Mouse (Mus musculus) cerebellum, postnatal 25 days (tissue): ENCODE results near the gene Nprl3.
"Not testable (repeated sequence)": the region's sequence is repeated elsewhere in the genome, so short reads cannot be mapped to it uniquely, and the experiment has no call there.

Experiments used
- DNase-seq, 2 experiments: peaks; one replicate each; pipeline ENCODE4 v3.0.0; 2021; ENCODE audit warnings: mixed read lengths in 2 of 2

Gene Nprl3

DNA sequence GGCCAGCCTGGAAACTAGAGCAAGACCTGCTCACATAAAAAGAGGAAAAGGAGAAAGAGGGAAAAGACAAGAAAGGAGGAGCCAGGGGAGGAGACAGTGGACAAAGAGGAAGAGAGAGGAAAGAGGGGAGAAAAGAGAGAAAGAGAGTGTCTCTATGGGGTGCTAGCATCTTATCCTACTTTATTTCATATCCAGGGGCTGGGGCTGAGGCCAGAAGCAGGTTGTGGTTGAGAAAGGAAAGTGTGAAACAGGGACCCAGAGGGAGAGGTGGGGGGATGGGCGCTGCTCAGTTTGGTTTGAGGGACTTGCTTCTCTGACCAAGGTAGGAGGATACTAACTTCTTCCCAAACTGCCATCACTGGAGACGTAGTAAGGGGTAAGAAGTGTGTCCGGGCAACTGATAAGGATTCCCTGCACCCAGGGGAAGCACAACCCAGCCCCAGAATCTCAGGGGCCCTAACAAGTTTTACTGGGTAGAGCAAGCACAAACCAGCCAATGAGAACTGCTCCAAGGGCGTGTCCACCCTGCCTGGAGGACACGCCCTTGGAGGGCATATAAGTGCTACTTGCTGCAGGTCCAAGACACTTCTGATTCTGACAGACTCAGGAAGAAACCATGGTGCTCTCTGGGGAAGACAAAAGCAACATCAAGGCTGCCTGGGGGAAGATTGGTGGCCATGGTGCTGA, 15.7 kb upstream of the Nprl3 start, which contains the start of gene Hba-a1:
TSS of gene Hba-a1 (plus strand) at position 421 of the 687 bp plus-strand sequence.
- DNase-seq, result not testable (repeated sequence)

DNA sequence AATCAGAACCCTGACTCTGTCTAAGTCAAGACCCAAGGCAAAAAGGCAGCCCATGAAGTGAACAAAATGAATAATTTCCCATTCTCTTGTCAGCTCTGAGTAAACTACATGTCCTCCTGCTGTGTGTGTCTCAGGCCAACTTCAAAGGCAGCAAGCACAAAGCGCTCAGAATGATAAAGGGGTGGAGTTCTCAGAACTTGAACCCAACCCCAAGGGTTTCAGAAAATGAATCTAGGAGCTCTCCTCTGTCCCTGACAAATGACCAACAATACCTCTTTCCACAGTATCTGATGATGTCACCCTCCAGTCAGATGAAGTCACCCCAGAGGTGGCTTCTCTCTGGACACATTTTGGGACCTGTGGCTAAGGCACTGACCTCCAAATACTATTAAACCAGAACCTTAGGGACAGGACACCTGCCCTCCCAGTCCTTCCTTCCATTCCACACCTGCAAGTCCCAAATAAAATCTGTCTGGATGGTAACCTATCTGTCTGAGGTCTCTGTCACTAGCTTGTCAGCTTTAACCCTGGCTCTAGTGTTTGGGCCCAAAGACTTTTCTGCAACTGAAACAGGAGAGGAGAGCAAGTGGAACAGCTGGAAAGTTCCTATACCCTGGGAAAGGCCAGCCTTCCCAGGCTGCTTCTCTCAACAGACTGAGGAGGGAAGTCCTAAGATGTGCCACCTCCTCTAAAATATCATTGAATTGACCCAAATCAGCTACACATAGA, 14.1 kb upstream of the Nprl3 start:
- no peak for DNase-seq

DNA sequence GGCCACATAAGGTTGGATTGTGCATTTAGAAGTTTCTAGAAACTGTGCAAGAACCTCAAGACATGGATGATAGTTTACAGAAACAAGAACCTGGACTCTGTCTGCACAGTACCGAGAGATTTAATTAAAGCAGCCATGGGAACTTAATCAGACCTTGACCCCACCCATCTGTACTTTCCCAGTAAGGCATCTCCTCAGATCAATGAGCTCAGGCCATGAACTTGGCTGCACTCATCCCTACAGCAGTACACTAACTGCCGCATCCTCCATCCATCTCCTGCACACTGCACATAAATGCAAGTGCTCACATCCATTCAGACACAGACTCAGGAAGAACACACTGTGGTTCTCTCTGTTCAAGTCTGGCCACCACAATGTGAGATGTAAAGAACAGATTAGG, 13.1 kb upstream of the Nprl3 start:
- no peak for DNase-seq

DNA sequence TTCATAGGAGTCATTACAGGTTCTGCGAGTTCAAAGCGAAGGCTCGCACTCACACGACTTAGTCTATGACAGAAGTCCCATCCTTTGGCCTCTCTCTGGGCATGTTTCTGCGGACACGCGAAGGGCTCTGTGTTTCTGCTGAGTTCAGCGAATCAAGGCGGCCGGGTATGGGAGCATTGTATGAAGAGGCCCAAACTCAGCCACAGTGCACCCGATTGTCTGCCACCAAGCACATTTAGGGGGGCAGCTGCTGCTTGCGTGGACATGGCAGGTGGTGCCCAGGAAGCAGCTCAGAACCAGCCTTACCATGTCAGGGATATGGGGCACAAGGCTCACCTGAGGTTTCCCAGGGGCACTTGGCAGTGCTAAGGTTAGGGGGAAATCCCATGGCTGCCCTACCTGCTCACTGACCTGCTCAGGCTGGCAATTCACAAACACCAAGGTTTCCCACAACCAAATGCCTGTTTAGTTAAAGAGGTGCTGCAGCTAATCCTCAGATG, 11.0 kb upstream of the Nprl3 start:
- no peak for DNase-seq

DNA sequence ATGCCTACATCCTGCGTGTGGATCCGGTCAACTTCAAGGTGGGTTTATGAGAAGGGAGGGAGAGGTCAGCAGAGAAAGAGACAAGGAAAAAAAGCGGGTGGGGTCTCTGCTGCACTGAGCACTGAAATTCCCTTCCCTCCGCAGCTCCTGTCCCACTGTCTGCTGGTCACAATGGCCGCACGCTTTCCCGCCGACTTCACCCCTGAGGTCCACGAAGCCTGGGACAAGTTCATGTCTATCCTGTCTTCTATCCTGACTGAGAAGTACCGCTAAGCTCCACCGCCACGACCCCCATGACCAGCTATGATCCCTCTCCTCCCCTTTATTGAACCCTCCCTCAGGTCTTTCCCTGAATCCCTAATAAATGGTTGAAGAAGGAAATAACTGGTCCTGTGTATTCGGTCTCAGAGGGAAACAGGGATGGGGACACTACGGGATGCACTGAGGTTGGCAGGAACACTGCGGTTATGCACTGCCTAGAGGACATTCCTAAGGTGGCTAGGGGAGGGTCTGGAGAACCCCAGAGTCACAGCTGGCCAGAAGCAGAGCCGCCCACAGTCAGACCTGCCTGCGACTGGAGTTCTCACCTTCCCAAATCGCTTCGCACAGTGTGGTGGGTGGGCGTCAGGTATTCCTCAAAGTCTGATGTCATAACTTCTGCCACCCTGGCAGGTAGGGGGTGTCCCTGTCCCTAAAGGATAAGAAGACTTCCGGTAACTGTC, 10.4 kb upstream of the Nprl3 start:
- DNase-seq, result no peak

DNA sequence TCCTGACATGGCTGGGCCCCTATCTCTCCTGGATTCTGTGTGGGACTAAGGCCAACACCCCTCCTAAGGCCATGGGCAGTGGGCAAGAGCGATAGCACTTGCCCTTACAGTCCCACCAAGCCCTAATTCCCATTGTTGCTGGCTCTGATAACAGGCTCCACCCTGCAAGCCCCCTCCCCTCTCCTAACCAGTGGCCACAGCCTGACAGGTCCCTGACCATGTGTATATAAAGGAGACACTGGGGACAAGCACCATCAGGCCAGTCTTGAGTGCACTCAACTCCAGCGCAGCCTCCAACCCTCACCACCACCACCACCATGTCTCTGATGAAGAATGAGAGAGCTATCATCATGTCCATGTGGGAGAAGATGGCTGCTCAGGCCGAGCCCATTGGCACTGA, 8.8 kb upstream of the Nprl3 start, which contains the start of gene Hba-x:
TSS of gene Hba-x (plus strand) at position 54 of the 400 bp plus-strand sequence.
- DNase-seq, result no peak

DNA sequence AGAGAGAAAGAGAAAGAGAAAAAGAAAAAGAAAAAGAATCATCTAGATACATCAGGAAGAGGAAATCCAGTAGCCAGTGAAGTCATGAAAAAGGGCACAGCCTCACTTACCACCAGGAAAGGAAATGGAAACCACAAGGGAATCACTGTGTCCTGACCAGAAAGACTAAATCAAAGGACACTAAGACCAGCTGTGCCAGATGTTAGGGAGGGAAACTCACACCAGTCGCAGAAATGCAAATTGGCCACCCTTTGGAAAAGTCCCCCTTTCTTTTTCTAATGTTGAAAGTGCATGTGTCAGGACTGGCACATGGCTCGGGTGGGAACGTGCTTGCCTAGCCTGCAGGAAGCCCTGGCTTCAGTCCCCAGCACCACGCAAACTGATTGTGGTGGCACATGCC, 3.7 kb upstream of the Nprl3 start:
- no peak for DNase-seq

DNA sequence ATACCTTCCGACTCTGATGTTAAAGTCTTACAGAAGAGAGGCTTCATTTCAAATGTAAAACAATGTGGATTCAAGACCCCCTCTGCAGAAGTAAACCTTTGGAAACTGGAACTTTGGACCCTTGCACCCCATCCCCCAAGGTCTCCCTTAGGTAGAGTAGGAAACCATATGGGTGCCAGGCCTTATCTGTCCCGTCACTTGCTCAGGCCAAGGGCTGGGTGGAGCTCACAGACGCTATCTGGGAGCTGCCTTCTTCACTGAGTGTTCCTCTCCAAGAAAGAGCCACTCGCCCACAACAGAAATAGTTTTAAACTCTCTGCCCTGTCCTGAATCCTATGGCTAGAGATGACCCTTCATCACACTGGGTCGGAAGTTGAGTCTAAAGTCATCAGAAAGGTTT, 1.4 kb upstream of the Nprl3 start:
- no peak for DNase-seq

DNA sequence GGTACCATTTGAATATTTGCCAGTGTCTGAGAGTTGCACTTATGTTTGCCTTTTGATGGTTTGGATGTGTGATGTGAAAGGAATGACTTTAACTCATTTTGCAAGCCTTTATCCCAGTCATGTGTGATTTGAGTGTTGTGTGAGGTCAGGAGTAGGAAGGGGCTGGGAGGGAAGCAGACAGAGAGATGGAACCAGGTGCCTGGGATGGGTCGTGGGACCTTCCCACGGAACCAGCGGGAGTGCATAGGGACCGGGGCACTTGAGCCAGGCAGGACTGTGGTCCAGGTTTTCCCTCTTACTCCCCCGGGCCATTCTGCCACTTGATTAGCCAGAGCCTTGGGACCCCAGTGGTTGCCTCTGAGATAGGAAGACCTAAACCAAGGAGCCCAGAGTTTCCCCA, 457 bp upstream of the Nprl3 start:
- DNase-seq, result peak in 1 of 2 experiments; percentile 22

DNA sequence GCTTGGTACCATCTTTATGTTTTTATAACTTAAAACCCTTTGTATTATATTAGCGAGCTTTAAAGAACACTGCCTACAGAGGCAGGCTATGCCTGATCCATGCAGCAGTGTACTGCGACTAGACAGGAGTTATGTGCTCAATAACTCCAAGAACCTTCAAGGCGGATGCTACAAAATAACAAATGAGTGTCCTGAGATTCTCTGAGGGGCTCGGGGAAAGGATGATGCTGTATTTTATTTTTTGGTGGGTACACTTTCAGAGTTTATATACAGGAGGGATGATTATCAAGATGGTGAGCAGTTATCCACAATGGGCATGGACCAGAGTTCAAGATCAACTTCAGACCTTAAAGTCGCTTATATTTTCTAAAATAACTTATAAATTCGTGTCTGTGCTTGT, 731 bp downstream of the Nprl3 start:
- DNase-seq, result no peak

DNA sequence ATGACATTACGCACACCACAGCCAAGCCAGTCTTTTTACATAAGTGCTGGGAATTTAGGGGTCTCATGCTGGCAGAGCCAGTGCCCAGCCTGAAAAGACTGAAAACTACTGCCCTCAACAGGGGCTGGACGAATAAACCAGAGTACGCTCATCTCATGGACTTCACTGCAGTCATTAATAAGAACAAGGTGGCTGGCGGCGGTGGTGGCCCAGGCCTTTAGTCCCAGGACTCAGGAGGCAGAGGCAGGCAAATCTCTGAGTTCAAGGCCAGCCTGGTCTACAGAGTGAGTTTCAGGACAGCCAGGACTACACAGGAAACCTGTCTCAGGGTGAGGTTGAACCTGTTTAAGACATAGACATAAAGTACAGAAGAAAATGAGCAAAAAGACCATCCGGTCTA, 1.3 kb downstream of the Nprl3 start:
- DNase-seq, result no peak

DNA sequence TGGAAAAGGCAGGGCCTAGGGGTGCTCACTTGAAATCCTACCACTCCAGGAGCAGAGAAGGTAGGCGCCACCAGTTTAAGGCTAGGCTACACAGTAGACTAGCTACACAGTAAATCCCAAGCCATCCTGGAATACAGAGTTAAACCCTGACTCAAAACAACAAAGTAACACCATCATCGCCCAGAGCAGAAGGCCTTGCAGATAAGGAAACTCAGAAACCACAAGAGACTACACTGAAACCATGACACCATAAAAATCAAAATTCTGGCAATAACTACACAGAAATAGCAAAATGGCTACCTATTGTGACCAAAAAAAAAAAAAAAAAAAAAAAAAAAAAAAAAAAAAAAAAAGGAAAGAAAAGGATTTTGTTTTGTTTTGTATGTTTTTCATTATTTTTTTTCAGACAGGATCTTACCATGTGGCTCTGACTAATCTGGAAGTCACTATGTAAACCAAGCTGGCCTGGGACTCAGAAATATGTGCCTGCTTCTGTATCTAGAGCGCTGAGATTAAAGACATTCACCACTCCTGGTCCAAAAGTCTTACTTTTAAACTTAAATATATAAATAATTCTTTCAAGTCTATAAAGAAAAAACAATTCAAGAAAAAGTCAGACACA, 2.3 kb downstream of the Nprl3 start:
- DNase-seq, result no peak

DNA sequence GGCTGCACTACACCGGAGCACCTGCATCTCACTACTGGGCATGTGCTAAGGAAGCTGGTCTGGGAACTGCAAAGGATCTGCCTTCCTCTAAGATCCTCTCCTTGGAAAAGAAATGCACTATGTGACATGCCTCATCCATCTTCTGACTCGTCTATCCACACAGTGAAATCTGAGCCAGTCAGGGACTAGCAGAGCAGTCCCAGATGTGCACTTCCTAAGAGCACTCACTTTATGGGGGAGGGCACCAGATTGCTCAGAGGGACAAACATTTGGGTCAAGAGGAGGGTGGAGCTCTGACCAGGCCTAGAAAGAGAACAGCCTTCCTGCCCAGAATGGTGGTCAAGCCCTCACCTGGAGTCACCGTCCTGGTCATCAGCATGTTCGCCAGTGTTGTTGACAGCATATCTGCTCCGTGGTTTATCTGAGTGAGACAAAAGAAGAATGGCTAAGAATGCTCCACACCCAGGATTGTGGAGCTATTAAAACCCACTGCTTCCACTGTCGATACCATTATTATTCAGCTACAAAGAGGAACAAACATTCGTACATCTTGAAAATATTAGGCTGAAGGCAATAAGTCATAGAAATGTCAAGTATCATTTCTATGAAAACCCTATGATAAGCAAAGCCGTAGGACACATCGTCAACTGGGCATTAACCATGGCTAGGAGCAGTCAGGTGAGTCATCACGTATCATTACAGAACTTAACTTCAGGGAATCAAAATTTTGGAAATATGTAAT, 4.7 kb downstream of the Nprl3 start:
- no peak for DNase-seq

DNA sequence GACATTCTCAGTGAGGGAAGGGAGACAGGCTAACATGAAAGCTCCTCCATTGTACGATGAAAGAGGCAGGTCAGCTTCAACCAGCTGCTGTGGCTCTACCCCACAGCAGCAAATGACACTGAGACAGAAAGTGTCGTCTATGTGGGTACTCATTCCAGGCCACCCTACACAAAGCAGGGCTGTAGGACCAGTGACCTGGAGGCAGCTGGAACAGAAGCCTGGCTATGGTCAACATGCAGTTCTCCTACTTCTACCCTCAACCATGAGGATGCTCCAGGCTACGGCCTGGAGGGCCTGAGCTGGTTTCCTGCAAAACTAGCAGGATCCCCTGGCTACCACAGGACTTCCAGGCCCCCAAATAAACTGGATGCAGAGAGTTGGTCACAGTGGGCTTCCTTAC, 10.9 kb downstream of the Nprl3 start:
- no peak for DNase-seq

DNA sequence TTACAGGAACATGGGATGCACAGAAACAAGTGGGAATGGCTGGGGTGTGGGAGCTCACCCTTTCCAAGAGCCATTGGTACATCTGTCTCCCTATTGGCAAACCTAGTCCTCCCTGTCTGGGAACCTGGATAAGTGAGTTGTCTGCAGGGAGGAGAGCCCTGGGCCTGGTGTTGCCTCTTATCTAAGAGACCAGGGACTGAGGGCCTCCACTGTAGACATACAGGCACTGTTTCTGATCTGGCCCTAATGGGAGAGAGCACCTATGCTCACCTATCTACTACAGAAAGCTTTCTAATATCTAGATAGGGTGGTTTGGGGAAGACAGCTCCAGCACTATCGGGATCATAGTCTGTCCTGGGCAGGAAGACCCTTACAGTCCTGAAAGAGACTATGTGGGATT, 11.4 kb downstream of the Nprl3 start:
- no peak for DNase-seq

DNA sequence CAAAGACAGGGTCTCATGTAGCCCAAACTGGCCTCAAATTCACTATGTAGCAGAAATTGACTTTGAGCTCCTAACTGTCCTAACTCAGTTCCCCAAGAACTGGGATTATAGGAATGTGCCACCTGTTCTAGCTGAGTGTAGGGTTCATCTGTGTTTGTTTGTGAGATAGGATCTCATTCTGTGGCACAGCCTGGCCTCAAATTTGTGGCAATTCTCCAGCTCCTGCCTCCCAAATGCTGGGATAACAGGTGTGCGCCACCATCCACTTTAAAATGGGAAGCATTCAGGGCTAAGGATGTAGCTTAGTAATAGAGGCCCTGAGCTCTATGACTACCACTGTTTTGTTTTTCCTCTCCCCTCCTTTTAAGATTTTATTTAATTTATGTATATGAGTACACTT, 14.4 kb downstream of the Nprl3 start:
- peak; percentile 14 to 49 for DNase-seq

DNA sequence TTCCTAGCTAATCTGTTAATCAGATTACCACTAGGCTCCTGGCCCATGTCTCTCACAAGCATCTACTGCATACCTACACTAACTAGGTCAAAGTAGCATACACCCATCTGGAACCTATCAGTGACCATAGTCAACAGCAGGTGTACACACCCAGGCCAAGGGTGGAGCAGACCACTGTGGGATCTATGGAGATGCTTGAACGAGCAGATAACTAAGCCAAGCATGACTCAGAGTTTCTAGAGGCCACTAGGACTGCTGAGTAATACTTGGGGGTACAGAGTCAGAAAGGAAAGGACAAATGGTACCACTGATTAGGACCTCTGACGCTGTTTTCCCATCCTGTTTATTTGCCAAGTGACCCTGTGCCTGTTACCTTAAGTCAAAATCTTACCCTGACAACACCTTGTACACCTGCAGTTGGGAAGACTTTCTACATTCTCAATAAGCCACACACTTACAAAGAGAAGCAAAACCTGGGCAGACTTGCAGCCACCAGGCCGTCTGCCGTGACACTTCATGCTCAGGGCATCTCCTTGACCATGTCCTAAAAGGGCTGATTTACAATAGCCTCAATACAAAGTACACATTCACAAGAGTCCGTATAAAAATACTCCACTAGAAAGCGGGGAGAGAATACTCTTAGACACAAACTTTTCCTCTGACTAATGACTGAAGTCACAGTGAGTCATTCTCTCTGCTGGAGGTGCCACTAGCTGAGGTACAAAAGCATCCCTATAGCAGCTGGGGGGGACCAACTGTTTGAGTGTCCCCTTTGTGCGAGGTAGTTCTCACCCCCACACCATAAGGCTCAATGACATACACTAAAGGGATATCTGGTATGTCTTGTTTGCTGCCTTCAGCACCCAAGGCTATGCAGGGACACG, 16.4 kb downstream of the Nprl3 start:
- DNase-seq, result no peak

DNA sequence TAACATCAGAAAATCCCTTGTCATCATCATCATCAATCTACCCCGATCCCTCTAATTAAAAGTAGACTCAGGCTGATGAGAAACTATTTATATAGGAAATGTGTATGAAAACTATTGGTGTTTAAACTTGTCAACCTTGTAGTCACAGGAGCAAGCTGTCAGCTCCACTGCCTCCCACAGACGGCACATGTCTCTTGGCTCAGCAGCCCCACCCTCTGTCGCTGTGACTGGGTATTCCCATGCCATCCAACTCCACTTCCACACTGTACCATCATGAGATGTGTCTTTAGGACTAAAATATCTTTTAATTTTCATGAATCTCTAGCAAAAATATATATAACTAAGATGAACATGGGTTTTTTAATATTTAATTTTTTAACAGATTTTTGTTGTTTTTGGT, 19.2 kb downstream of the Nprl3 start:
- no peak for DNase-seq

DNA sequence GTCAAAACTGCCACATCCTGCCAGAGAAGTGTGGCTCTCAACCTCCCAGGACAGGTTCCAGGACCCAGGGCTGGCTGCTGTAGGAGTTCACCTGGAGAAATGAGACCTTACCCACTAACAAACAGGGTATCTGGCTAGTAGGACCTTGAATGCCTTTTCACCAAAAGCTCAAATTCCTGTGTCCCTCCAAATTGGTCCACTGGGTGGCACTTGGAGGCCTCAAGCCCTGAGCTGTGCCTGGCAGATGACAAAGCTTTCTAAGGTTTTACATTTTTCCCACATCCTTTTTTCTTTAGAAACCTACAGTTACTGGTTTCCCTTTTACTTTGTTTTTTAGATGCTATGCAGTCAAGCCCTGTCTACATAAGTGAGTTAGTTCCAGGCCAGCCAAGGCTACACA, 20.4 kb downstream of the Nprl3 start:
- DNase-seq, result peak in 1 of 2 experiments; percentile 16

DNA sequence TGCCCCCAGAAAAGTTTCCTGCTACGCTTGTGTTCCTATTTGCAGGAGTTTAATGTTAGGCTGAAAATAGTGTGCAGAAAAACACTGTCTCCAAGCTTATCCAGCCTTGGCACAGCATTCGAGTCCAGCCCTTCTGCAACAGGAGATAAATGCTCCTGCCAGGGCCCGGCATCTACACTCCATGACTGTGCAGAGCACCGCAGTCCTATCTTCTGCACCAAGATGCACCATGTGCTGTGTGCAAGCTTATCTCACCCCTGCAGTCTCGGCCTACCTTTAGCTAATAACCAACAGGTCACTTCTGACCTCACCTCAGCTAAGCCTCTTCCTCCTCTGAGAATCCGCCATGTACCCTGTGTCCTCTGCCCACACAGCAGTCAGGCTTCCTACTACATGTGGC, 21.9 kb downstream of the Nprl3 start:
- no peak for DNase-seq

DNA sequence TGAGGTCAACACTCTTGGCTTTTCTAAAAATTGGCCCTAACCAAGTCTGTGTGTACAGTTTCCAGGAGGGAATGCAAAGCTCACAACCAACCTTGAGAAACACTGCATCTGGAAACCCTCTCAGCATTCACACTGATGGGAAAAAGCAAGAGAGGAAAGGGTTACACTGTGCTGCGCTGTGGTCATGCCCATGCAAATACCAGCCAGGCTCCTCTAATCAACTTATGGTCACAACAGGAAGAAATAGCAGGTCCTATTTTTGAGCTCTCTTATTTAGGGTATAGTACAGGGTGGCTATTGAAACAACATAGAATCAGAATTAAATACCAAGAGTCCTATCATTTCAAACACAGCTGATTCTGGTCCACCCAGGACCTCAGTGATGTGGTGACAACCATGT, 22.9 kb downstream of the Nprl3 start:
- DNase-seq, result no peak
